Mouse (Mus musculus): ENCODE data around the gene Sin3a. TPM values are rescaled to one million over a fixed set of nuclear protein-coding genes. Genes with fewer than 3 reads are reported as not detected.
A peak's percentile ranks its signal among the peaks of the same experiment; 100 is the strongest.

Sin3a gene
- polyA plus RNA-seq, 2 experiments, result 14.9 to 20.5 TPM

- Histone ChIP-seq H3K4me1 (replicated peaks; ENCODE audit: control insufficient read depth in 2 of 2, insufficient read depth in 2 of 2, low read length in 1 of 2) (0 out of 4 replicates have a peak, but pooled peaks cover 0 to 6% of the 10 kb centered on the region in 2 experiments), H3K4me2 (ENCODE audit: low read depth) (no peak overlapping the region), H3K9ac (replicated peaks) (no peak overlapping the region), H3K36me3 (replicated peaks; ENCODE audit: control insufficient read depth, insufficient read depth, low read depth) (no peaks in the 10 kb centered on the region), H3K9me3 (ENCODE audit: control insufficient read depth, low read length) (no peaks in the 10 kb centered on the region), H3K27ac (no peak overlapping the region), H3K4me3 (ENCODE audit: insufficient read depth in 1 of 2, low read depth in 2 of 2, low read length in 2 of 2) (no peak overlapping the region), H3K27me3 (ENCODE audit: control insufficient read depth, insufficient read depth, low read length) (no peaks in the 10 kb centered on the region)
- DNase-seq (ENCODE audit: low read depth in 3 of 3, low spot score in 3 of 3) (no peak), ATAC-seq (ENCODE audit: insufficient read depth) (no peak)
- 73% methylated on average over 11 of the region's 11 CpGs for WGBS (ENCODE audit: insufficient replicate concordance)
- no peak for TF ChIP-seq CTCF (IDR thresholded peaks at IDR 0.05; ENCODE audit: low read depth)
- TF ChIP-seq EP300 (IDR thresholded peaks at IDR 0.05; ENCODE audit: low read depth), result no peak
These were observed 71.4 kb downstream of the Sin3a start for GRCm38 (mm10) chr9:57143212-57143611.

- Histone ChIP-seq H3K4me3 (ENCODE audit: insufficient read depth in 1 of 2, low read depth in 2 of 2, low read length in 2 of 2) (no peak overlapping the region), H3K4me2 (ENCODE audit: low read depth) (no peak overlapping the region), H3K27me3 (ENCODE audit: control insufficient read depth, insufficient read depth, low read length) (no peaks in the 10 kb centered on the region), H3K27ac (no peak overlapping the region), H3K36me3 (replicated peaks; ENCODE audit: control insufficient read depth, insufficient read depth, low read depth) (no peaks in the 10 kb centered on the region), H3K9ac (replicated peaks) (no peak overlapping the region), H3K9me3 (ENCODE audit: control insufficient read depth, low read length) (no peaks in the 10 kb centered on the region), H3K4me1 (replicated peaks; ENCODE audit: control insufficient read depth in 2 of 2, insufficient read depth in 2 of 2, low read length in 1 of 2) (peaks cover 0 to 11% of the 10 kb centered on the region in 2 experiments; a peak in 2 of 4 replicates)
- ATAC-seq (ENCODE audit: insufficient read depth) (no peak), DNase-seq (ENCODE audit: low read depth in 3 of 3, low spot score in 3 of 3) (no peak)
- TF ChIP-seq EP300 (IDR thresholded peaks at IDR 0.05; ENCODE audit: low read depth) (no peak), CTCF (IDR thresholded peaks at IDR 0.05; ENCODE audit: low read depth) (no peak)
- WGBS (ENCODE audit: insufficient replicate concordance), result 78% methylated on average over 8 of the region's 8 CpGs
These were observed 73.0 kb downstream of the Sin3a start for GRCm38 (mm10) chr9:57144830-57145229.

- ATAC-seq (ENCODE audit: insufficient read depth) (no peak), DNase-seq (ENCODE audit: low read depth in 3 of 3, low spot score in 3 of 3) (no peak)
- Histone ChIP-seq H3K9ac (replicated peaks) (no peak overlapping the region), H3K4me1 (replicated peaks; ENCODE audit: control insufficient read depth in 2 of 2, insufficient read depth in 2 of 2, low read length in 1 of 2) (peaks cover 0 to 11% of the 10 kb centered on the region in 2 experiments; a peak in 2 of 4 replicates), H3K4me3 (ENCODE audit: insufficient read depth in 1 of 2, low read depth in 2 of 2, low read length in 2 of 2) (no peak overlapping the region), H3K9me3 (ENCODE audit: control insufficient read depth, low read length) (no peaks in the 10 kb centered on the region), H3K36me3 (replicated peaks; ENCODE audit: control insufficient read depth, insufficient read depth, low read depth) (no peaks in the 10 kb centered on the region), H3K4me2 (ENCODE audit: low read depth) (no peak overlapping the region), H3K27me3 (ENCODE audit: control insufficient read depth, insufficient read depth, low read length) (no peaks in the 10 kb centered on the region), H3K27ac (no peak overlapping the region)
- WGBS (ENCODE audit: insufficient replicate concordance), result 77% methylated on average over 17 of the region's 17 CpGs
- no peak for TF ChIP-seq EP300 (IDR thresholded peaks at IDR 0.05; ENCODE audit: low read depth)
- TF ChIP-seq CTCF (IDR thresholded peaks at IDR 0.05; ENCODE audit: low read depth), result no peak
These were observed 74.7 kb downstream of the Sin3a start for GRCm38 (mm10) chr9:57146451-57147066.

GRCm38 (mm10) chr9:57147205-57148143 lies 75.6 kb downstream of the Sin3a start:
- Histone ChIP-seq H3K4me1 (replicated peaks; ENCODE audit: control insufficient read depth in 2 of 2, insufficient read depth in 2 of 2, low read length in 1 of 2) (peaks cover 0 to 11% of the 10 kb centered on the region in 2 experiments; a peak in 2 of 4 replicates), H3K9ac (replicated peaks) (peak overlapping the region; percentile 35), H3K4me3 (ENCODE audit: insufficient read depth in 1 of 2, low read depth in 2 of 2, low read length in 2 of 2) (peak overlapping the region; percentile 54 to 68), H3K9me3 (ENCODE audit: control insufficient read depth, low read length) (no peaks in the 10 kb centered on the region), H3K27ac (no peak overlapping the region), H3K27me3 (ENCODE audit: control insufficient read depth, insufficient read depth, low read length) (no peaks in the 10 kb centered on the region), H3K4me2 (ENCODE audit: low read depth) (peak overlapping the region; percentile 65), H3K36me3 (replicated peaks; ENCODE audit: control insufficient read depth, insufficient read depth, low read depth) (no peaks in the 10 kb centered on the region)
- ATAC-seq (ENCODE audit: insufficient read depth), result no peak
- TF ChIP-seq EP300 (IDR thresholded peaks at IDR 0.05; ENCODE audit: low read depth), result no peak
- no peak for TF ChIP-seq CTCF (IDR thresholded peaks at IDR 0.05; ENCODE audit: low read depth)
- no peak for DNase-seq (ENCODE audit: low read depth in 3 of 3, low spot score in 3 of 3)
- 8% methylated on average over 19 of the region's 19 CpGs for WGBS (ENCODE audit: insufficient replicate concordance)

Data from liver, embryonic 14.5 days (tissue).